Mouse (Mus musculus): ENCODE results near the gene Pla2g4e.

The Pla2g4e gene

DNA sequence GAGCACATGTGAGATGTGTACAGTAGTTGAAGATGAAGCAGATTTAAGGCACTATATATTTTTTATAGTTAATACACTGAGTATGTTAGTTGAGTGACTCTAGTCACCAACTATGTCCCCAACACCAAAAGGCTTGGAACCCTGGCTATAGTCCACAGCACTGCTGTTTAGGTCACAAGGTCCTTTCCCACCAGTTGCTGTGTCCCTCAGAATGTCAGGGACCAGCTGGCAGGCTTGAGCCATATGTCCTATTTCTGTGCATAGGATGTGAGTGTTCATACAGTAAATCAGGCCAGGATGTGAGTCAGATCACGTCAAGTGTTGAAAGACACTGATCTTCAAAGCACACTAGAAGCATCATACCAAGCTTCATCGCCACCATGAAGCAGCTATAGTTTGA lies 120.2 kb downstream of the Pla2g4e start:
- in situ Hi-C loops (cut with MboI, MseI), result no loop called here

DNA sequence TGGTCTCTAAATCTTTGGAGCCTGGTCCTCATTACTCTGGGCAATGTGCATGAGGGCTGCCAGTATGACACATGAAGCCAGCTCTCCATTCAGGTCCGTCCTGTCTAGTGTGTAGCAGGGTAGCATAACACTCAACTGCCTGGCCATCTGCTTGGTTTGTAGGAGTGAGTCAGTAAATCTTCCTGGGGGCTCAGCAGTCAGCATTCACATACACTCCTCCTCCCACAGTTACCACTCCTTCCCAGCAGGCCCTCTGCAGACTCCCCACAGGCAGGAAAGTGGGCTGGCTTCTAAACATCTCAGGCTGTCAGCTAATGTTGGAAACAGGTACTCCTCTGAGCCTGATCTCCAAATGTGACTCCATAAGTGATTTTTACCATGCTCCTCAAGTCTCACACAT lies 121.0 kb downstream of the Pla2g4e start:
- in situ Hi-C loops (cut with MboI, MseI), result no loop called here

- in situ Hi-C loops (cut with MboI, MseI), result no loop called here
These were observed 122.2 kb downstream of the Pla2g4e start for GRCm38 (mm10) chr2:120122983-120123382.

GRCm38 (mm10) chr2:120117346-120117745 lies 127.8 kb downstream of the Pla2g4e start:
- in situ Hi-C loops (cut with MboI, MseI), result no loop called here

All from regulatory T cell (primary cell).